Mouse (Mus musculus): ENCODE results near the gene D5Ertd579e.

Gene D5Ertd579e

DNA sequence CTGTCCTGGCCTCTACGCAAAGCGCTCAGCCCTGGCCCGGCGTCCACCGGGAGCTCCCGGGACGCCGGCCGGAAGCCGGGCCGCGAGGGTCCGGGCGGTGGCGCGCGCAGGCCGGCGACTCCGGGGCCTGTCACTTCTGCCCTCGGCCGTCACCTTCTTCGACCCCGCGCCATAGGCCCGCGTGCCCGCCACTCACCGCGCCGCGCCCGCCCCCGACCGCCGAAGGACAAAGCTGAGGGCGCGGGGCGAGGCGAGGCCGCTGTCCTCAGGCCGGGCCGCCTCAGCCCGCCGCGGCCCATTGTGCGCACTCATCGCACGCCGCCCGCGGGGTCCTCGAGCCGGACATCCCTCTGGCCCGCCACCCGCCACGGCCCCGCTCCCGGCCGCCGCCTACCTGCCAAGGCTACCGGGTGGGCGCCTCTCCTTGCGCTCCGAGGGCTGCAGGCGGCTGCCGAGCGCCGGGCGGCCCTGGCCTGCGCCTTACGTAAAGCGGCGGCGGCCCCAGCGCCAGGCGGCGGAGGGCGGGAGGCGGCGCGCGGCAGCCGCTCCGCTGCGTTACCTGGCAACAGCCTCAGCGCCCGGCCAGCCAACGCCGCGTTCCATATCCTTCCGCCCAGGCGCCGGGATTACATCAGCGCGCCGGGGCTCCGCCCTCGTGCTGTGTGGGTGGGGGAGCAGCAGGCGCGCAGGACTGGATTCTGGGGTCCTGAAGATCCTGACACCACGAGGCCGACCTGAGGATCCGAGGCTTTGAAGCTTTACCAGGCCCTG lies at the start of gene D5Ertd579e:
Gene D5Ertd579e (minus strand): TSS at position 564 of the 771 bp plus-strand sequence.
- peak; percentile 94 to 95 for DNase-seq (ENCODE audit: low spot score in 2 of 2)

DNA sequence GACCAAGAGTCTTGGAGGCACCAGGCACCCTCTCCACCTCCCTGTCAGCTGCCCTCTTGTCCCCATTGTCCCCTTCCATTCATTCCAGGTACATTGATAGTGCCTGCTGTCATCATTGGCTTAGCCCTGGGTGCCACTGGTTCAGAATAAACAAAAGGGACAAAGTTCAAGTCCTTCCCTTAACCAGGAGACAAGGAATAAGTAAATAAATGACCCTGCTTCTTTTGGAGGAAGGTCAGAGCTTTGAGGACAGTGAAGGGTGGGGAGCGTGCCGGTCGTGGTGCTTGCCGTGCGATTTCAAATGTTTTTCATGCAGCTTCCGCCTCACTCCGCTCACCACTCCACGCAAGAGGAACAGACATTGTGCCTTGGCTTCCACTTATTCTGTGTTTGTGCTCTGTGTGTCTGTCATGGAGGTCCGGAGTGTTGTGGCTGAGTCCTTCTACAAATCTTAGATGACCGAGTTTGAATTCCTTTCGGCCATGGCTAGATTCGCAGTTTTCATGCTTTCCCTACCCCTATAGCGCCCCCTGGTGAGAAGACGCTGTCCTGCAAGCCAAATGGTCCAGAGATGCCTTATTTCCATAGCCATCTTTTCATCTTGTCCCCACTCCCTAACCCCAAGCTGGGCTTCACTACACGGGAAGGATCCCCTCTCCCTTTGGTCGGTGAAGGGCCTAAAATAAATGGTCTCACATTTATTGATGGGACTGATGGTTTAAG lies 46.5 kb upstream of the D5Ertd579e start:
- peak; percentile 90 to 94 for DNase-seq (ENCODE audit: low spot score in 2 of 2)

- DNase-seq (ENCODE audit: low spot score in 2 of 2): peak; percentile 44 to 47
These were observed 44.0 kb upstream of the D5Ertd579e start for GRCm38 (mm10) chr5:36739829-36740228.

- peak; percentile 49 to 54 for DNase-seq (ENCODE audit: low spot score in 2 of 2)
These were observed 43.2 kb upstream of the D5Ertd579e start for GRCm38 (mm10) chr5:36738799-36739615.

DNA sequence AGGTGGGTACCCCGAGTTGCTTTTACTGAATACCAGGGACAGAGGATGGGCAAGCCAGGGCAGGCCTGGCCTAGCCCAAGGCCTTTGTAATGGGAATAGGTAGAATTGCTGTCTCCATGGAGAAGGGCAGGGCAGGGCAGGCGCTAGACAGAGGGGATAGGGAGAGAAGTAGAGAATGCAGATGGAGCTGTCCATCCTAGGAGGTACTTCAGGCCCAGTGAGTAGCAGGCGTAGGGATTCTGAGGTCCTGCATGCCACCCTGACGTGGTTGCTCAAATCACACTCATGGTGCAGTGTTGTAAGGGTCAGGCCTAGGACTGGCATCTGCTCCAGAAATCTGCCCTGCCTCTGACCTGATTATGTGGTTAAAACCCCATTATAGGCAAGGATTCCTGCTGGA lies 41.9 kb upstream of the D5Ertd579e start:
- no peak for DNase-seq (ENCODE audit: low spot score in 2 of 2)

DNA sequence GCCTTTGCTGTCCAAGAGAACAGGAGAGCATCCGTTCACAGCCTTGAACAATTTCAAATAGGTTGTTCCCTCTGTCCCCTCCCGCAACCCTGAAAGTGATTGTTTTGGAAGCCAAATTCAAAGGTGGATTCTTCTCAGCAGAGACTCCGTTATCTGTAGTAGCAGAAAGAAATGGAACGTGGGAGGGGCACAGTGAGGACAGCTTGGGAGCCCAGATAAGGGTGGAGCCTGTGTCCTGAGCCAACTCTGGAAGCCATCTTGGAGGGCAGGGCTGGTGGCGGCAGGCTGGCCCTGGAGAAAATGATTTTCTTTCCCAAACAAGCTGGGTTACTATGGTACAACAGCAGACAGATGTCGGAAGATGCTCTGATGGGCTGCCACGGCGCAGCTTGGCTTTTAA lies 40.2 kb upstream of the D5Ertd579e start:
- DNase-seq (ENCODE audit: low spot score in 2 of 2): no peak

DNA sequence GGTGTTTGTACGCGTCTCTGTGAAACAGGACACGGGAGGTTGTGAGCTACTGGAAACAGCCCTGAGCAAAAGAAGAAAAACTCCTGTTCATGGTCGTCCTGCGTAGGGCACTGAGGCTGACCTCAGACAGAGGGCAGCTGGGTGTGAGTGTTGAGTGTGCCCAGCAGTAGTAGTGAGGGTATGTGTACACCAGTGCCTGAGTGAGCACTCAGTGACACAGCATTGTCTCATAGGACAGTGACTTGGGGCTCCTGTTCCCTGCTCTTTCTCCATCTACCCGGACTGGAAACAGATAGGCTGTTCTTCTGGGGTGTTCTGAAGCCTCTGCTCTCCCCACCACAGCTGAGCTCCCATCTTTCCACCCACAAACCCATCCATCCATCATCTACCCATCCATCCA lies 39.3 kb upstream of the D5Ertd579e start:
- no peak for DNase-seq (ENCODE audit: low spot score in 2 of 2)

GRCm38 (mm10) chr5:36733405-36733804 lies 37.6 kb upstream of the D5Ertd579e start:
- DNase-seq (ENCODE audit: low spot score in 2 of 2): no peak

- DNase-seq (ENCODE audit: low spot score in 2 of 2): no peak
These were observed 36.3 kb upstream of the D5Ertd579e start for GRCm38 (mm10) chr5:36731901-36732652.

GRCm38 (mm10) chr5:36730689-36731088 lies 34.9 kb upstream of the D5Ertd579e start:
- DNase-seq (ENCODE audit: low spot score in 2 of 2): no peak

DNA sequence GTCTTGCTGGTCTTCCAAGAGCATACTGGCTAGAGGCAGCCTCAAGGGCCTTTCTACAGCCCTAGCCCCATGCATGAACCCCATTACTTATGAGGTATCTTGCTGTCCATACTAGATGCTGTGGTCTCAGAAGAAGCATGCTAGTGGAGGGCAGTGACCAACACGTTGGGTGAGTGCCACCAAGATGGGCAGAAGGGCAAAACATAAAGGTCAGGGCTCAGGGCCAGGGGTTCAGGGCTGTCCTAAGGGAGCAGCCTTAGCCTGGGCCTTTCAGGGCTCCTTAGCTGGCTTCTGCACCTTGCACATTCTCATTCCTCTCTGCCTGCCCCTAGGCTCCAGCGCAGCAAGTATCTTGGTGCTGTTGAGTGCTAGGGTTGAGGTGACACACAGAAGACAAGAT lies 34.1 kb upstream of the D5Ertd579e start:
- no peak for DNase-seq (ENCODE audit: low spot score in 2 of 2)

DNA sequence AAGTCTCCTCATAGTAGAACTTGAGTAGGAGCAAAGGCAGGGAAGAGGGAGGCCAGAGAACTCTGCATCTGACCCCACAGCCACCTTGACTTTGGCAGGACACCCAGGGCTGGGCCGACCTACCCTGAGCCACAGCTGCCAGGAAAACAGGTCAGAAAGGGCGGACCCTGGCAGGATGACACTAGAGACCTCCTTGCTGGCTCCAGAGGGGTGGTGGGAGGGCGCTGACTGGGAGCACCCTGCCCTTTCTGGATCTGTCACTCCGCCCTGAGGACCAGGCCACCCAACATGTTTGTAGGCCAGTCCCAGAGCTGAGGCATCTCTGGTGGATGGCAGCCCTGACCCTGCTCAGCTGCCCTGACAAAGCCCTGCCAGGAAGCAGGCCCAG lies 33.3 kb upstream of the D5Ertd579e start:
- no peak for DNase-seq (ENCODE audit: low spot score in 2 of 2)

- no peak for DNase-seq (ENCODE audit: low spot score in 2 of 2)
These were observed 32.7 kb upstream of the D5Ertd579e start for GRCm38 (mm10) chr5:36728403-36729085.

GRCm38 (mm10) chr5:36727776-36728175 lies 32.0 kb upstream of the D5Ertd579e start:
- no peak for DNase-seq (ENCODE audit: low spot score in 2 of 2)

DNA sequence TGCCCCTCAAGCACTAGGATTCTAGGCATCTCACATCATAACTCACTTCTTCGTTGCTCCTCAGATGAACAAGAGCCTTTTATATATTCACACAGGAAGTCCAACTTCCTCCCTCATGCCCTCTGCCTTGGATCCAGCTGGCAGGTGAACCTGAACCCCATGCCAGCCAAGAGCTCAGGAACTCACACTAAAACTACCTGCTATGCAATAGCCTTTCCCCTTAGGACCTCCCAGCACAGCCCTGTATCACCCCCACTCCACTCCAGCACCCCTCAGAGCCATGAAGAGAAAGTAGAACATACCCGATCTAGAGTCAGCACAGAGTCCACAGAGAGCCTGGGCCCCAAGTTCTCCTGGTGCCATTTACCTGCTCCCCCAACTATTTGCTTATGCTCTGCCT lies 31.3 kb upstream of the D5Ertd579e start:
- DNase-seq (ENCODE audit: low spot score in 2 of 2): no peak

- DNase-seq (ENCODE audit: low spot score in 2 of 2): no peak
These were observed 30.6 kb upstream of the D5Ertd579e start for GRCm38 (mm10) chr5:36726387-36726801.

DNA sequence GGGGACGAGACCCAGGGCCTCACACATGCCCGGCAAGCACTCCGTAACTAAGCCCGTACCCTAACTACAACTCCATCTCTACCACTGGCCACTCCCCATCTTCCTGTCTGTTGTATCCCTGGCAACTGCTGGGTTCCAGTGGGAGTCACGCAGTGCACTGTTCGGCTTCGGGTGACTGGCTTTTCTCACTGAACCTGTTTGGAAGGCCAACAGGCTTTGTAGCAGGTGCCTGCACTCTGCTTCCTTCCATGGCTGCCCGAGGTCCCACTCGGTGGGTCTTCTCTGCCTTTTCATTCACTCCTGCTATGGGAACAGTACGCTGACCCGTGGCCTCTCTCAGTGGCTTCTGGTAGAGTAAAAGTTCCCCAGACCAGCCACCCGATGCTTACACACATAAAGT lies 30.0 kb upstream of the D5Ertd579e start:
- DNase-seq (ENCODE audit: low spot score in 2 of 2): no peak

DNA sequence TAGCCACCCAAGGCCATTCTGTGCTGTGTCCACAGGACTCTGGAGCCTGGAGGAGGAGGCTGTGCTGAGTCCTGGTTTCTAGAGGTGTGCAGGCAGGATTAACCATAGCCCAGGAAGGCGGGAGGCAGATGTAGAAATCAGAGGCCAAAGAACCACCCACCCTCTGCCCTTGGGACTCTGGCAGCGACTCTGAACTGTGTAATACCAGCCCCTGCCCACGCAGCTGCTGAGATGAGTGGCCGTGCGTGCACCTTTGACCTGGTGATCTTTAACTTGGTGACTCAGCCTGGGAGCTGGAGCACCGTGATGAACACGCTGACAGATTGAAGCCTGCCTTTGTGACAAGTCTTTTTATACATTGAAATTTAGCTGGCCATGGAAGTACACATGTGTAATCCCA lies 28.4 kb upstream of the D5Ertd579e start:
- no peak for DNase-seq (ENCODE audit: low spot score in 2 of 2)

- DNase-seq (ENCODE audit: low spot score in 2 of 2): no peak
These were observed 27.5 kb upstream of the D5Ertd579e start for GRCm38 (mm10) chr5:36723356-36723755.

DNA sequence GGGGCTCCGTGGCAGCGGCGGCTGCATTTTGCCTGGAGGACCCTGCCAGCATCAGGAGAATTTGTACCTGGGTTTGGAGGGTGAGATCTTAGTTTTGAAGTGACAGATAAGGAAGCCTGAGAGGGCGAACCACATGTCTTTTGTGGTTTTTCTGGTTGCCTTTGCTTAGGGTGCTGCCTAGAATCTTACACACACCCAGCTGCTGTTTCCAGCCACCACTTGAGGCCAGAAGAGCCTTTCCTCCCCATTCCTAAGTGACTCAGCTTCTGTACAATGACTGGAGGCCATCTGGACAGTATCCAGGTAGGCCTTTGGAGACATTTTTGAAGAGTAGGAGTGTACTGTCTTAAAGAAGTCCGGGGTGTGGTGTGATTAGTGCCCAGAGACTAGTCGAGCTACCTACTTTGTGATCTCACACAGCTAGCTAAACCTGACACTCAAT lies 26.6 kb upstream of the D5Ertd579e start:
- DNase-seq (ENCODE audit: low spot score in 2 of 2): no peak
